Mouse (Mus musculus): ENCODE measurements around the gene Mob3b. TPM values are rescaled to one million over a fixed set of nuclear protein-coding genes. Genes with fewer than 3 reads are reported as not detected.
A peak's percentile ranks its signal among the peaks of the same experiment; 100 is the strongest.

The Mob3b gene
- polyA plus RNA-seq, 1 experiment from 2014 or later, result 9.8 TPM

- H3K27me3 ChIP-seq, result no peaks in the 10 kb centered on the region
- POLR2A ChIA-PET, result no interaction called here
- in situ Hi-C loops (cut with MboI; ENCODE audit: low pct_unique_long_range_greater_than_20kb), result no loop called here
- ATAC-seq, result no peak
- TF ChIP-seq CTCF (IDR thresholded peaks at IDR 0.05), result no peak
- no peak for DNase-seq (ENCODE audit: low read depth, low spot score)
- CTCF ChIA-PET, result no interaction called here
Observed at GRCm38 (mm10) chr4:35131592-35131991, 25.7 kb downstream of the Mob3b start.

- in situ Hi-C loops (cut with MboI; ENCODE audit: low pct_unique_long_range_greater_than_20kb), result no loop called here
- ATAC-seq, result peak; percentile 85
- CTCF ChIA-PET, result no interaction called here
- no peak for TF ChIP-seq CTCF (IDR thresholded peaks at IDR 0.05)
- DNase-seq (ENCODE audit: low read depth, low spot score), result no peak
- H3K27me3 ChIP-seq, result no peaks in the 10 kb centered on the region
- POLR2A ChIA-PET, result no interaction called here
Observed at GRCm38 (mm10) chr4:35130411-35130948, 26.8 kb downstream of the Mob3b start.

GRCm38 (mm10) chr4:35127759-35128158 lies 29.5 kb downstream of the Mob3b start:
- ATAC-seq (no peak), DNase-seq (ENCODE audit: low read depth, low spot score) (no peak)
- in situ Hi-C loops (cut with MboI; ENCODE audit: low pct_unique_long_range_greater_than_20kb), result loop anchor here (5.0 kb wide), 1 partner anchor 60 kb away; no protein-coding TSS in a partner anchor
- no peaks in the 10 kb centered on the region for H3K27me3 ChIP-seq
- TF ChIP-seq CTCF (IDR thresholded peaks at IDR 0.05), result no peak
- POLR2A ChIA-PET, result no interaction called here
- CTCF ChIA-PET, result no interaction called here

GRCm38 (mm10) chr4:35126776-35127175 lies 30.5 kb downstream of the Mob3b start:
- ChIA-PET CTCF (interaction anchor here (1.0 to 3.3 kb wide), 2 partner anchors 12 to 16 kb away, joined by 3 to 10 read pairs; no protein-coding TSS in a partner anchor), POLR2A (no interaction called here)
- TF ChIP-seq CTCF (IDR thresholded peaks at IDR 0.05), result no peak
- H3K27me3 ChIP-seq, result no peaks in the 10 kb centered on the region
- DNase-seq (ENCODE audit: low read depth, low spot score) (no peak), ATAC-seq (no peak)
- in situ Hi-C loops (cut with MboI; ENCODE audit: low pct_unique_long_range_greater_than_20kb), result loop anchor here (5.0 kb wide), 1 partner anchor 59 kb away; no protein-coding TSS in a partner anchor

- ChIA-PET POLR2A (no interaction called here), CTCF (interaction anchor here (3.3 kb wide), 1 partner anchor 11 kb away, joined by 10 read pairs; no protein-coding TSS in a partner anchor)
- ATAC-seq (no peak), DNase-seq (ENCODE audit: low read depth, low spot score) (no peak)
- TF ChIP-seq CTCF (IDR thresholded peaks at IDR 0.05), result no peak
- in situ Hi-C loops (cut with MboI; ENCODE audit: low pct_unique_long_range_greater_than_20kb), result loop anchor here (5.0 kb wide), 1 partner anchor 58 kb away; no protein-coding TSS in a partner anchor
- no peaks in the 10 kb centered on the region for H3K27me3 ChIP-seq
Observed at GRCm38 (mm10) chr4:35125299-35125777, 31.9 kb downstream of the Mob3b start.

GRCm38 (mm10) chr4:35124027-35124426 lies 33.3 kb downstream of the Mob3b start:
- ATAC-seq, result no peak
- no peaks in the 10 kb centered on the region for H3K27me3 ChIP-seq
- no peak for DNase-seq (ENCODE audit: low read depth, low spot score)
- TF ChIP-seq CTCF (IDR thresholded peaks at IDR 0.05), result no peak
- in situ Hi-C loops (cut with MboI; ENCODE audit: low pct_unique_long_range_greater_than_20kb), result no loop called here
- CTCF ChIA-PET, result interaction anchor here (3.3 kb wide), 1 partner anchor 9 kb away, joined by 10 read pairs; no protein-coding TSS in a partner anchor
- POLR2A ChIA-PET, result interaction anchor here (0.7 kb wide), 1 partner anchor 42 kb away, joined by 3 read pairs; no protein-coding TSS in a partner anchor

GRCm38 (mm10) chr4:35123087-35123486 lies 34.2 kb downstream of the Mob3b start:
- DNase-seq (ENCODE audit: low read depth, low spot score) (no peak), ATAC-seq (no peak)
- no peaks in the 10 kb centered on the region for H3K27me3 ChIP-seq
- in situ Hi-C loops (cut with MboI; ENCODE audit: low pct_unique_long_range_greater_than_20kb), result no loop called here
- ChIA-PET POLR2A (no interaction called here), CTCF (no interaction called here)
- TF ChIP-seq CTCF (IDR thresholded peaks at IDR 0.05), result no peak

GRCm38 (mm10) chr4:35121060-35121459 lies 36.2 kb downstream of the Mob3b start:
- no peak for TF ChIP-seq CTCF (IDR thresholded peaks at IDR 0.05)
- in situ Hi-C loops (cut with MboI; ENCODE audit: low pct_unique_long_range_greater_than_20kb), result no loop called here
- ChIA-PET CTCF (no interaction called here), POLR2A (no interaction called here)
- ATAC-seq, result no peak
- DNase-seq (ENCODE audit: low read depth, low spot score), result no peak
- H3K27me3 ChIP-seq, result no peaks in the 10 kb centered on the region

GRCm38 (mm10) chr4:35120575-35120974 lies 36.7 kb downstream of the Mob3b start:
- in situ Hi-C loops (cut with MboI; ENCODE audit: low pct_unique_long_range_greater_than_20kb), result no loop called here
- TF ChIP-seq CTCF (IDR thresholded peaks at IDR 0.05), result no peak
- ATAC-seq (no peak), DNase-seq (ENCODE audit: low read depth, low spot score) (no peak)
- POLR2A ChIA-PET, result no interaction called here
- H3K27me3 ChIP-seq, result no peaks in the 10 kb centered on the region
- CTCF ChIA-PET, result no interaction called here

GRCm38 (mm10) chr4:35120159-35120558 lies 37.1 kb downstream of the Mob3b start:
- TF ChIP-seq CTCF (IDR thresholded peaks at IDR 0.05), result no peak
- POLR2A ChIA-PET, result no interaction called here
- H3K27me3 ChIP-seq, result no peaks in the 10 kb centered on the region
- in situ Hi-C loops (cut with MboI; ENCODE audit: low pct_unique_long_range_greater_than_20kb), result no loop called here
- ATAC-seq (no peak), DNase-seq (ENCODE audit: low read depth, low spot score) (no peak)
- CTCF ChIA-PET, result no interaction called here

GRCm38 (mm10) chr4:35118851-35119250 lies 38.4 kb downstream of the Mob3b start:
- H3K27me3 ChIP-seq, result no peaks in the 10 kb centered on the region
- in situ Hi-C loops (cut with MboI; ENCODE audit: low pct_unique_long_range_greater_than_20kb), result no loop called here
- ChIA-PET POLR2A (no interaction called here), CTCF (no interaction called here)
- no peak for TF ChIP-seq CTCF (IDR thresholded peaks at IDR 0.05)
- DNase-seq (ENCODE audit: low read depth, low spot score), result no peak
- no peak for ATAC-seq

- CTCF ChIA-PET, result no interaction called here
- no peak for TF ChIP-seq CTCF (IDR thresholded peaks at IDR 0.05)
- DNase-seq (ENCODE audit: low read depth, low spot score) (no peak), ATAC-seq (no peak)
- H3K27me3 ChIP-seq, result no peaks in the 10 kb centered on the region
- POLR2A ChIA-PET, result no interaction called here
- in situ Hi-C loops (cut with MboI; ENCODE audit: low pct_unique_long_range_greater_than_20kb), result no loop called here
Observed at GRCm38 (mm10) chr4:35117144-35117543, 40.1 kb downstream of the Mob3b start.
